Mouse (Mus musculus) heart, postnatal 0 days (tissue): ENCODE measurements around the gene Dzank1. TPM values are rescaled to one million over a fixed set of nuclear protein-coding genes. Genes with fewer than 3 reads are reported as not detected.

Experiments used
- ATAC-seq: fragments of 200-750 bp; cut with Nextera tagmentation; 2 replicates; pipeline ENCODE4 v1.8.0; 2017; ENCODE audit warnings: low read depth, moderate number of reproducible peaks, moderate library complexity; ENCODE audit not compliant: insufficient read depth
- DNase-seq: peaks from one replicate; pipeline ENCODE4 v3.0.0-alpha.2; 2016; ENCODE audit warnings: low spot score
- H3K27ac ChIP-seq: fragments of 300-500 bp; sonication (generic); 2 replicates; pipeline ENCODE4 v1.5.1; 2014; ENCODE audit warnings: low read depth, mild to moderate bottlenecking
- H3K27me3 ChIP-seq: fragments of 300-500 bp; sonication (generic); 2 replicates; pipeline ENCODE4 v1.6.1; 2014; ENCODE audit warnings: low read length, mixed read lengths; ENCODE audit not compliant: control insufficient read depth, insufficient read depth
- H3K36me3 ChIP-seq: fragments of 300-500 bp; sonication (generic); replicated peaks from 2 replicates; pipeline ENCODE4 v1.6.1; 2014; ENCODE audit warnings: low read length, mixed read lengths; ENCODE audit not compliant: control insufficient read depth, insufficient read depth
- H3K4me1 ChIP-seq: fragments of 300-500 bp; sonication (generic); 2 replicates; pipeline ENCODE4 v1.6.1; 2014; ENCODE audit warnings: antibody characterized with exemption; ENCODE audit not compliant: control insufficient read depth, insufficient read depth
- H3K4me2 ChIP-seq: fragments of 300-500 bp; sonication (generic); 2 replicates; pipeline ENCODE4 v1.6.1; 2014; ENCODE audit warnings: low read depth, mild to moderate bottlenecking, low read length, moderate library complexity
- H3K4me3 ChIP-seq: fragments of 300-500 bp; sonication (generic); 2 replicates; pipeline ENCODE4 v1.5.1; 2014; ENCODE audit warnings: low read depth, low read length
- H3K9ac ChIP-seq: fragments of 300-500 bp; sonication (generic); replicated peaks from 2 replicates; pipeline ENCODE4 v1.6.1; 2014; ENCODE audit warnings: low read depth, low read length, mixed read lengths
- H3K9me3 ChIP-seq: fragments of 300-500 bp; sonication (generic); replicated peaks from 2 replicates; pipeline ENCODE4 v1.6.1; 2016; ENCODE audit warnings: low read length; ENCODE audit not compliant: control insufficient read depth
- CTCF ChIP-seq: IDR thresholded peaks from 2 replicates; pipeline ENCODE4 v1.5.1; 2016; ENCODE audit warnings: antibody characterized with exemption, control low read depth, low read depth
- EP300 ChIP-seq: IDR thresholded peaks from 2 replicates; pipeline ENCODE4 v1.6.1; 2016; ENCODE audit warnings: antibody characterized with exemption, low read depth
- WGBS: fragments of 180-500 bp; shearing (Covaris S2); extraction: QIAGEN DNeasy Blood & Tissue Kit; methylation state at CpG from one replicate; pipeline ENCODE4 v1.1.7; 2014; 5-methylcytosine and 5-hydroxymethylcytosine counted together
- polyA plus RNA-seq: library from polyadenylated mRNA; unstranded; fragments of >200 nt; fragmentation: Nextera tagmentation; extraction: Ambion mirVana; gene quantifications from 2 replicates; pipeline ENCODE4 v1.2.1, GENCODE M21; 2015
- total RNA-seq: library from RNA; depleted of rRNA; stranded (reverse); fragments of >200 nt; gene quantifications from 2 replicates; pipeline ENCODE4 v1.2.3, GENCODE M21; 2014; ENCODE audit warnings: low replicate concordance

The Dzank1 gene
- total and polyA plus RNA-seq, 2 experiments from 2014 or later: 0.79 TPM; not detected in 1

- DNase-seq (no peak), ATAC-seq (no peak)
- no peak overlapping the region for H3K9ac ChIP-seq
- H3K36me3 ChIP-seq: peaks cover 87% of the 10 kb centered on the region
- no peaks in the 10 kb centered on the region for H3K27me3 ChIP-seq
- no peak overlapping the region for H3K27ac ChIP-seq
- H3K4me3 ChIP-seq: no peak overlapping the region
- H3K9me3 ChIP-seq: no peaks in the 10 kb centered on the region
- no peak for TF ChIP-seq CTCF
- TF ChIP-seq EP300: no peak
- no peaks in the 10 kb centered on the region for H3K4me1 ChIP-seq
- 96% methylated on average over 7 of the region's 7 CpGs for WGBS
- H3K4me2 ChIP-seq: no peak overlapping the region
Observed at GRCm38 (mm10) chr2:144537123-144537522, 9.9 kb upstream of the Dzank1 start.

GRCm38 (mm10) chr2:144527821-144528174, 584 bp upstream of the Dzank1 start:
- WGBS: under 1% methylated on average over 25 of the region's 25 CpGs

DNA sequence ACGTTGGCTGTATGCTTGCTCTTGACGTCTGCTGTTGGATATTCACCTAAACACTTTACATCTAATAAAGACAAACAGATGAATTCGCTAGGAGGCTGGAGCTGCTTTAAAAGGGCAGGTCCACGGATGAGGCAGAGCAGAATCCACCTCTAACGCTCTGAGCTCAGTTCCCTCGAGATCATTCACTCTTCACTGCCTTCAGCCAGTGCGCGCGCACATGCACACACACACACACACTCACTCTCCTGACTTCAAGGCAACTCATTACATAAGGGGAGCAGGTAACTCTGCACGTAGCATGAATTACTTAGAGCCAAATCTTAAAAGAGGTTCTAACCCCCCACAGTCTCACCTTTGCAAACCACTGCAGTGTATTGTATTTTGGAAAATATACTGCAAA, 1.4 kb downstream of the Dzank1 start:
- Histone ChIP-seq H3K4me3 (no peak overlapping the region), H3K4me2 (no peak overlapping the region), H3K9ac (no peak overlapping the region), H3K27me3 (0 out of 2 replicates have a peak, but pooled peaks cover 4% of the 10 kb centered on the region), H3K27ac (no peak overlapping the region), H3K9me3 (no peaks in the 10 kb centered on the region), H3K4me1 (peaks cover 12% of the 10 kb centered on the region), H3K36me3 (0 out of 2 replicates have a peak, but pooled peaks cover 3% of the 10 kb centered on the region)
- no peak for ATAC-seq
- DNase-seq: no peak
- WGBS: 58% methylated on average over 10 of the region's 10 CpGs
- no peak for TF ChIP-seq CTCF
- no peak for TF ChIP-seq EP300

More at GRCm38 (mm10) chr2:144527821-144528174, 584 bp upstream of the Dzank1 start:
- ATAC-seq (peak; percentile 35; the same call in 1 of the 2 replicates), DNase-seq (no peak)
- H3K27me3 ChIP-seq: 0 out of 2 replicates have a peak, but pooled peaks cover 4% of the 10 kb centered on the region
- peak overlapping the region; percentile 94 for H3K27ac ChIP-seq
- peaks cover 15% of the 10 kb centered on the region for H3K36me3 ChIP-seq
- H3K4me2 ChIP-seq: peak overlapping the region; percentile 85
- peak overlapping the region; percentile 94 for H3K9ac ChIP-seq
- peak overlapping the region; percentile 91 for H3K4me3 ChIP-seq
- TF ChIP-seq EP300 (no peak), CTCF (no peak)
- peaks cover 12% of the 10 kb centered on the region for H3K4me1 ChIP-seq
- no peaks in the 10 kb centered on the region for H3K9me3 ChIP-seq

GRCm38 (mm10) chr2:144519772-144520171, 7.4 kb downstream of the Dzank1 start:
- H3K4me2 ChIP-seq: no peak overlapping the region
- no peak for DNase-seq
- H3K27me3 ChIP-seq: 0 out of 2 replicates have a peak, but pooled peaks cover 4% of the 10 kb centered on the region
- no peaks in the 10 kb centered on the region for H3K4me1 ChIP-seq
- H3K36me3 ChIP-seq: no peaks in the 10 kb centered on the region
- no peaks in the 10 kb centered on the region for H3K9me3 ChIP-seq
- no peak for TF ChIP-seq EP300
- no peak for TF ChIP-seq CTCF
- WGBS: 64% methylated on average over 3 of the region's 3 CpGs
- no peak for ATAC-seq
- H3K9ac ChIP-seq: no peak overlapping the region
- no peak overlapping the region for H3K27ac ChIP-seq
- H3K4me3 ChIP-seq: no peak overlapping the region

- Histone ChIP-seq H3K36me3 (no peaks in the 10 kb centered on the region), H3K4me2 (no peak overlapping the region), H3K4me1 (no peaks in the 10 kb centered on the region), H3K9me3 (no peaks in the 10 kb centered on the region), H3K4me3 (no peak overlapping the region), H3K27me3 (no peaks in the 10 kb centered on the region), H3K9ac (no peak overlapping the region), H3K27ac (no peak overlapping the region)
- DNase-seq (no peak), ATAC-seq (no peak)
- no peak for TF ChIP-seq CTCF
- no peak for TF ChIP-seq EP300
- 68% methylated on average over 3 of the region's 3 CpGs for WGBS
Observed at GRCm38 (mm10) chr2:144514619-144515018, 12.6 kb downstream of the Dzank1 start.

DNA sequence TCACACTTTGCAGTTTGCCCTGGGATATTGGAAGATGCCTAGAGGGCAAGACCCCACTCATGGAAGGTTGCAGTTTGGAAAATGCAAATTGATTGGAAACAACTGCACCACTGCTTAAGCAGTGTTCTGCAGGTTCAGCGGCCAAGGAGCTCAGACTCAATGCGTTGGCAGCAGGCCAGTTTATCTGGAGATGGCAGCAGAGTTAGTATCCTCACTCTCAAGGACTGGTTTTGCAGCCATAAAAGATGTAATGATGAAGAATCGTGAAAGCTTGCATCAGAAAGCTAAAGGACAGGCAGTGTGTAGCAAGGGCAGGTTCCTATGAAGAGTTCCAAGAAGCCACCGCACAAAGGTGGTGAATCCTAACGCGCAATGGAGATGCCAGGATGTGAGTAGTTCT, 25.1 kb downstream of the Dzank1 start:
- 72% methylated on average over 6 of the region's 6 CpGs for WGBS

More for the DNA sequence above, 25.1 kb downstream of the Dzank1 start:
- Histone ChIP-seq H3K4me3 (no peak overlapping the region), H3K36me3 (no peaks in the 10 kb centered on the region), H3K9me3 (no peaks in the 10 kb centered on the region), H3K27ac (no peak overlapping the region), H3K27me3 (no peaks in the 10 kb centered on the region), H3K4me1 (no peaks in the 10 kb centered on the region), H3K9ac (no peak overlapping the region), H3K4me2 (no peak overlapping the region)
- ATAC-seq: no peak
- no peak for DNase-seq
- TF ChIP-seq EP300 (no peak), CTCF (no peak)
